Mouse (Mus musculus) embryonic facial prominence, embryonic 15.5 days (tissue): ENCODE results near the gene Smarcd1. TPM values are rescaled to one million over a fixed set of nuclear protein-coding genes. Genes with fewer than 3 reads are reported as not detected.

Experiments
- ATAC-seq: fragments of 200-750 bp; cut with Nextera tagmentation; 2 replicates; pipeline ENCODE4 v1.8.0; 2017; ENCODE audit warnings: low read depth, moderate TSS enrichment; ENCODE audit not compliant: insufficient number of reproducible peaks, low FRiP score, low TSS enrichment
- H3K27ac ChIP-seq: fragments of 300-500 bp; sonication (generic); replicated peaks from 2 replicates; pipeline ENCODE4 v1.5.1; 2015; ENCODE audit warnings: mild to moderate bottlenecking, inconsistent platforms
- H3K27me3 ChIP-seq: fragments of 300-500 bp; sonication (generic); 2 replicates; pipeline ENCODE4 v1.6.1; 2015; ENCODE audit warnings: inconsistent platforms
- H3K36me3 ChIP-seq: fragments of 300-500 bp; sonication (generic); 2 replicates; pipeline ENCODE4 v1.6.1; 2015; ENCODE audit warnings: mild to moderate bottlenecking, inconsistent platforms
- H3K4me1 ChIP-seq: fragments of 300-500 bp; sonication (generic); 2 replicates; pipeline ENCODE4 v1.6.1; 2015; ENCODE audit warnings: inconsistent platforms
- H3K4me2 ChIP-seq: fragments of 300-500 bp; sonication (generic); replicated peaks from 2 replicates; pipeline ENCODE4 v1.6.1; 2015; ENCODE audit warnings: mild to moderate bottlenecking, inconsistent platforms
- H3K4me3 ChIP-seq: fragments of 300-500 bp; sonication (generic); replicated peaks from 2 replicates; pipeline ENCODE4 v1.5.1; 2015; ENCODE audit warnings: mild to moderate bottlenecking, inconsistent platforms
- H3K9ac ChIP-seq: fragments of 300-500 bp; sonication (generic); 2 replicates; pipeline ENCODE4 v1.6.1; 2015; ENCODE audit warnings: inconsistent platforms
- H3K9me3 ChIP-seq: fragments of 300-500 bp; sonication (generic); replicated peaks from 2 replicates; pipeline ENCODE4 v1.6.1; 2016; ENCODE audit warnings: inconsistent platforms
- WGBS: fragments of 180-500 bp; shearing (Covaris S2); methylation state at CpG from one replicate; pipeline ENCODE4 v1.1.7; 2015; 5-methylcytosine and 5-hydroxymethylcytosine counted together
- polyA plus RNA-seq: library from polyadenylated mRNA; unstranded; fragments of >200 nt; fragmentation: Nextera tagmentation; extraction: Ambion mirVana; gene quantifications from 2 replicates; pipeline ENCODE4 v1.2.1, GENCODE M21; 2015

Smarcd1 gene
- 37.4 and 40.1 TPM in 2 replicates for polyA plus RNA-seq

DNA sequence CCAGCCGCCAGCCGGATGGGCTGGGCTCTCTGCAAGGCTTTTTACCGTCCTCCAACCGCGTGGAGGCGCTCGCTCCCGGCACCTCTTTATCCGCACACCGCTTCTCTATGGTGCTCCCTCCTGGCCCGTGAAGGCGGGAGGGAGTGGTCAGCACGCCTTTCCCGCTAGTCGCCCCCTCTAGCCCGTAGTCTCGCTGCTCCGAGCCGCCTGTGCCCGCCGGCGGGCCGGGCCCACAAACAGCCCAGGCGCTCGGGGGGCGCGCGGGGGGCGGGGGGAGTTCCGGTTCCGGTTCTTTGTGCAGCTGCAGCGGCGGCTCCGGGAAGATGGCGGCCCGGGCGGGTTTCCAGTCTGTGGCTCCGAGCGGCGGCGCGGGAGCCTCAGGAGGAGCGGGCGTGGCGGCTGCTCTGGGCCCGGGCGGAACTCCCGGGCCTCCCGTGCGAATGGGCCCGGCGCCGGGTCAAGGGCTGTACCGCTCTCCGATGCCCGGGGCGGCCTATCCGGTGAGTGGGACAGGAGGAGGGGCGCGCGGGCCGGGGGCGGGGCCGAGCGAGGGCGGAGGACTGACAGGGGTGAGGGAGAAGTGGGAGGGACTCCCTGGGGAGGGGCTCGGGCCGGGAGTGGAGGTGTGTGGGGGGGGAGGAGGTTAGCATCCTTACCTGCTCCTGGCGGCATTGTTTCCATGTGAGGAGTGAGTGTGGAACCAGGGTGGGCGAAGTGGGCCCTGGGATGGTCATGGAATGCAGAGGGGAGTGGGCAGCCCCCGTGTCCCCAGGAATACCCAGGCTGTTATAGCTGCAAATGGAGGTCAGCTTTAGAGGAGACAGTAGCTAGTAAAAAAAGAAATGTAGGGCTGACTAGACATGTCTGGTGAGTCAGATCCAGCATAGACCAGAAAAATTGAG is at the start of gene Smarcd1:
Gene Smarcd1 (plus strand): TSS at position 131 of the 902 bp plus-strand sequence.
- Histone ChIP-seq H3K9me3 (no peaks in the 10 kb centered on the region), H3K36me3 (peaks cover 19% of the 10 kb centered on the region), H3K4me3 (peak within 1 kb of the TSS; percentile 85), H3K4me1 (peaks cover 41% of the 10 kb centered on the region), H3K27ac (peak within 1 kb of the TSS; percentile 96), H3K9ac (peak within 1 kb of the TSS; percentile 93), H3K27me3 (peaks cover 11% of the 10 kb centered on the region; the same call in 1 of the 2 replicates), H3K4me2 (peak within 1 kb of the TSS; percentile 59)
- ATAC-seq, result peak; percentile 95
- WGBS, result under 1% methylated on average over 70 of the region's 71 CpGs

- ATAC-seq, result no peak
- H3K4me1 ChIP-seq, result peaks cover 37% of the 10 kb centered on the region
- H3K4me3 ChIP-seq, result no peak overlapping the region; the same call in 1 of the 2 replicates
- H3K27ac ChIP-seq, result no peak overlapping the region
- no peaks in the 10 kb centered on the region for H3K9me3 ChIP-seq
- H3K4me2 ChIP-seq, result peak overlapping the region; percentile 40
- no peaks in the 10 kb centered on the region for H3K36me3 ChIP-seq
- no peak overlapping the region for H3K9ac ChIP-seq
- peaks cover 35% of the 10 kb centered on the region for H3K27me3 ChIP-seq
- WGBS, result 10% methylated on average over 8 of the region's 8 CpGs
Measured at GRCm38 (mm10) chr15:99653291-99653690, 48.6 kb upstream of the Smarcd1 start.

DNA sequence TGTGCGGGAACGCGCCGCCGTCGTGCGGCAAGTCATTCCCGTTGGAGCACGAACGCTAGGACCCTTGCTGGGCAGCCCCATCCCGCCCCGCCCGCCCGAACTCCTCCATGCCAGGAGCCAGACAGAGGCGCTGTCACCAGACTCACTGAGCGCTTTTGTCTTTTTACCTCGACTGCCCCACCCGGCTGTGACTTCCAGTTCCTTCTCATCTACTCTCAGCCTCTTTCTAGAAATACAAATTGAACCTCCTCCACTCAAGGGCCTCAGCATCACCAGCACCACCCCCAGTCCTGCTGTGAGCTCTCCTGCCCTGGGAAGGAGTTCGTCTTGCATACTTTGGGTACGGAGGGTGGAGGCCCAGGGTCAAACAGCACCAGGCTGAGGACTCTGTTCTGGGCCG is 48.1 kb upstream of the Smarcd1 start:
- Histone ChIP-seq H3K27me3 (peaks cover 35% of the 10 kb centered on the region), H3K9me3 (no peaks in the 10 kb centered on the region), H3K36me3 (no peaks in the 10 kb centered on the region), H3K4me3 (peak overlapping the region; percentile 16), H3K4me2 (peak overlapping the region; percentile 40), H3K9ac (no peak overlapping the region), H3K27ac (no peak overlapping the region), H3K4me1 (peaks cover 33% of the 10 kb centered on the region)
- 7% methylated on average over 21 of the region's 21 CpGs for WGBS
- no peak for ATAC-seq

GRCm38 (mm10) chr15:99655956-99656355 is 46.0 kb upstream of the Smarcd1 start:
- no peak overlapping the region for H3K9ac ChIP-seq
- 36% methylated on average over 9 of the region's 9 CpGs for WGBS

DNA sequence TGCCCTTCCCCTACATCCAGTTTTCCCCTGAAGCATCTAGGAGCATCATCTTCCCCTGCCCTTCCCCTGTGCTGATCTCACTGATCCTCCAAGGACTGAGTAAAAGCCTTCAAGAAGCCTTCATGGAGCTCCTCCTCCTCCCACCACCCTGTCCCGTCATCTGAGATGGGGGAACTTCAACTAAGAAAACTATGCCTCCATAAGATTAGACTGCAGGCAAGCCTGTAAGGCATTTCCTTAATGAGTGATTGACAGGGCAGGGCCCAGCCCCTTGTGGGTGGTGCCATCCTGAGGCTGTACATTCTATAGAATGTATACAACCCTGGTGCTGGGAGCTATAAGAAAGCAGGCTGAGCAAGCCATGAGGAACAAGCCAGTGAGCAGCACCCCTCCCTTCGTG is 43.5 kb upstream of the Smarcd1 start:
- Histone ChIP-seq H3K27ac (no peak overlapping the region), H3K9ac (no peak overlapping the region), H3K9me3 (no peaks in the 10 kb centered on the region), H3K4me3 (no peak overlapping the region), H3K4me2 (no peak overlapping the region), H3K36me3 (no peaks in the 10 kb centered on the region), H3K27me3 (peaks cover 27% of the 10 kb centered on the region), H3K4me1 (peaks cover 13% of the 10 kb centered on the region)
- ATAC-seq, result no peak
- WGBS, result 37% methylated on average over 2 of the region's 2 CpGs

More at GRCm38 (mm10) chr15:99655956-99656355, 46.0 kb upstream of the Smarcd1 start:
- ATAC-seq, result no peak
- Histone ChIP-seq H3K27ac (no peak overlapping the region), H3K36me3 (no peaks in the 10 kb centered on the region), H3K4me2 (no peak overlapping the region), H3K4me3 (no peak overlapping the region), H3K27me3 (peaks cover 35% of the 10 kb centered on the region), H3K4me1 (peaks cover 14% of the 10 kb centered on the region), H3K9me3 (no peaks in the 10 kb centered on the region)

DNA sequence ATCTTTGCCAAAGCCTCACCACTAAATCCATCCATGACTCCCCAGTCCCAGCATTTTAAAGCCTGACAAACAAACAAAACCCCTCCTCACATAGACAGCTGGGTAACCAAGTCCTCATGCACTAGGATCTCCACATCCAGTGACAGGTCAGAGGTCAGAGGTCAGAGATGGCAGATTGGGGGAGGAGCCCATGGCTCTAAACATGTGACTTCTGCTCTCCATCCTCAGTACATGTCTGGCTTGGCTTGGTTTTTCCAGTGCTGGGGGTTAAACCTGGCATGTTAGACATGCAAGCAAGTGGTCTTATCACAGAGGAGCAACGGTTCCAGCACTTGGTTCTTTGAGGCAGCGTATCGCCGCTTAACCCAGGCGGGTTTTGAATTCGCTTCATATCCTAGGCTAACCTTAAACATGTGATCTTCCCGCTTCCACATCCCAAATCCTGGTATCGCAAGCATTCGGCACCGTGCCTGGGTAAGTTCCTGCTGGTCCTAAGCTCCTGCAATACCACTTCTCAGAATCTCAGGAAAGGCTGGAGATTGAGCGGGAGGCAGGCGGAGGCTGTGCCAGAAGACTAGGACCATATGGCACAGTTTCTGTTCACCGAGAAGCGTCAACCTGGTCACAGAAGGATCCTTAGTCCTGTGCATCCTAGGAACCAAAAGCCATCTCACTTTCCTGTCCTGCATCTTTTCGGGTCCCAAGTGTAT is 40.7 kb upstream of the Smarcd1 start:
- Histone ChIP-seq H3K4me1 (peaks cover 23% of the 10 kb centered on the region), H3K36me3 (no peaks in the 10 kb centered on the region), H3K27ac (no peak overlapping the region), H3K9ac (no peak overlapping the region), H3K9me3 (no peaks in the 10 kb centered on the region), H3K4me3 (no peak overlapping the region), H3K27me3 (peaks cover 16% of the 10 kb centered on the region), H3K4me2 (no peak overlapping the region)
- no peak for ATAC-seq
- 93% methylated on average over 15 of the region's 15 CpGs for WGBS

- Histone ChIP-seq H3K36me3 (no peaks in the 10 kb centered on the region), H3K4me3 (no peak overlapping the region), H3K27ac (no peak overlapping the region), H3K9ac (no peak overlapping the region), H3K27me3 (peaks cover 23% of the 10 kb centered on the region), H3K9me3 (no peaks in the 10 kb centered on the region), H3K4me1 (peaks cover 20% of the 10 kb centered on the region), H3K4me2 (no peak overlapping the region)
- no peak for ATAC-seq
- WGBS, result 48% methylated on average over 7 of the region's 7 CpGs
Measured at GRCm38 (mm10) chr15:99662371-99662770, 39.6 kb upstream of the Smarcd1 start.

DNA sequence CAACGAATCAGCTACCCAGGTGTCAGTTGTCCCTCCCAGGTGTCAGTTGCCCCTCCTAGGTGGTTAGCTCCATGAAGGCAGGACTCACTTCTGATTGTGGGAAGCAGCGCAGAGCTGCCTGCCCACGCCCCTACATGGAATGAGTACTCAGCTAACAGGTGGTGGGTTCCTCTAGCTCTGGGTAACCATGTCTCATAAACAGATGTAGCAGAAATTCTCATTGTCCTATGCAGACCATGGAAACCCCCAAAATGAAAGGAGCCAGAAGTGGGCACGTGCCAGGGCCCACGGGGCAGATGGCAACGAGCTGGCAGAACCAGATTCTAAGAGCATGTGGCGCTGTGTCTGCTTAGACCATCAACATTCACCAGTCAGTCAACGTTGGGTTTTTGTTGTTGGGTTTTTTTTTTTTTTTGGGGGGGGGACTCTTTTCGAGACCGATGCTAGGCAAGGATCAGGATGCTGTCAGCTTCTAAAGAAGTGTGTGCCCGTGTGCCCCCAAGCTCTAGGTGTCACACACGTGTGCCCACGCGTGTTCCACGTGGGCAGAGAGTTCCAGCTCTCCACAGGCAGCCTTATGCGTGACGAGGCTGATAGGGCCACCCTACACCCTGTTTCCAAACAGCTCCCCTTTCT is 37.8 kb upstream of the Smarcd1 start:
- Histone ChIP-seq H3K27ac (peak overlapping the region; percentile 48; the same call in 1 of the 2 replicates), H3K4me3 (peak overlapping the region; percentile 43), H3K9ac (no peak overlapping the region), H3K27me3 (peaks cover 28% of the 10 kb centered on the region), H3K4me2 (peak overlapping the region; percentile 88), H3K4me1 (peaks cover 26% of the 10 kb centered on the region), H3K36me3 (no peaks in the 10 kb centered on the region), H3K9me3 (no peaks in the 10 kb centered on the region)
- WGBS, result 2% methylated on average over 17 of the region's 17 CpGs
- no peak for ATAC-seq

GRCm38 (mm10) chr15:99664600-99665451 is 37.1 kb upstream of the Smarcd1 start:
- H3K9ac ChIP-seq, result peak overlapping the region; percentile 23; the same call in 1 of the 2 replicates
- peaks cover 35% of the 10 kb centered on the region for H3K27me3 ChIP-seq
- peak overlapping the region; percentile 43 for H3K4me3 ChIP-seq
- H3K4me1 ChIP-seq, result peaks cover 30% of the 10 kb centered on the region
- no peaks in the 10 kb centered on the region for H3K36me3 ChIP-seq
- 1% methylated on average over 46 of the region's 52 CpGs for WGBS
- no peaks in the 10 kb centered on the region for H3K9me3 ChIP-seq
- ATAC-seq, result peak; percentile 25; the same call in 1 of the 2 replicates
- H3K27ac ChIP-seq, result peak overlapping the region; percentile 48; the same call in 1 of the 2 replicates
- peak overlapping the region; percentile 88 for H3K4me2 ChIP-seq

DNA sequence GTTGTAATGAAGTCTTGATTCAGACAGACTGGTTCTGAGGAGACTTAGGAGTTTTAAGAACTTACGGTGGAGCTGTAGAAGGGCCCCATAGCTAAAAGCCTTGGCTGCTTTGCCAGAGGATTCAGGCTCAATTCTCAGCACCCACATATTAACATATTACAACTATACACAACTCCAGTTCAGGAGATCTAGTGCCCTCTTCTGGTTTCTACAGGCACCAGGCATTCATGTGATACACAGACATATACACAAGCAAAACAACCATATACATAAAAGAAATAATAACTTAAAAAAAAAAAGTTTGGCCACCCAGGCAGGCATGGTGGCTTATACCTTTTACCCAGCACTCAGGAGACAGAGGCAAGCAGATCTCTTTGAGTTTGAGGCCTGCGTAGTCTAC is 34.4 kb upstream of the Smarcd1 start:
- H3K4me3 ChIP-seq, result no peak overlapping the region
- no peaks in the 10 kb centered on the region for H3K36me3 ChIP-seq
- no peaks in the 10 kb centered on the region for H3K9me3 ChIP-seq
- H3K27me3 ChIP-seq, result peaks cover 55% of the 10 kb centered on the region
- no peak for ATAC-seq
- no peak overlapping the region for H3K27ac ChIP-seq
- peaks cover 43% of the 10 kb centered on the region for H3K4me1 ChIP-seq
- no peak overlapping the region for H3K9ac ChIP-seq
- 96% methylated on average over 2 of the region's 2 CpGs for WGBS
- no peak overlapping the region for H3K4me2 ChIP-seq
